ENCODE assay signal across 7 mouse cellular contexts in genomic region chr15:36873058-36873883, GRCm38 (mm10).
DNase-seq lines count a peak whose midpoint lies in the region; ATAC-seq and TF ChIP-seq lines count a peak whose summit lies in the region.

No protein-coding gene starts in this region.

- 20% methylated on average over 10 of the region's 10 CpGs for WGBS in intestine, postnatal 0 days
- 54% methylated on average over 10 of the region's 10 CpGs for WGBS in liver, postnatal 0 days (ENCODE audit: insufficient replicate concordance)

- no peak overlapping the region for H3K4me3 ChIP-seq in intestine, postnatal 0 days (ENCODE audit: low read depth, low read length)
- H3K4me3 ChIP-seq in liver, postnatal 0 days (ENCODE audit: low read depth, low read length), result no peak overlapping the region

- no peaks in the 10 kb centered on the region for H3K9me3 ChIP-seq in intestine, postnatal 0 days (ENCODE audit: control insufficient read depth)
- H3K9me3 ChIP-seq in liver, postnatal 0 days (ENCODE audit: low read length), result no peaks in the 10 kb centered on the region

- no peaks in the 10 kb centered on the region for H3K36me3 ChIP-seq in intestine, postnatal 0 days (ENCODE audit: control insufficient read depth, insufficient read depth)
- H3K36me3 ChIP-seq in liver, postnatal 0 days (replicated peaks; ENCODE audit: insufficient read depth, low read length), result no peaks in the 10 kb centered on the region

- no peak for TF ChIP-seq EP300 in liver, postnatal 0 days (IDR thresholded peaks at IDR 0.05; ENCODE audit: low read depth)

- ATAC-seq in intestine, postnatal 0 days, result no peak
- ATAC-seq in liver, postnatal 0 days, result peak; percentile 33; the same call in 1 of the 2 replicates

- H3K27me3 ChIP-seq in intestine, postnatal 0 days (replicated peaks; ENCODE audit: control insufficient read depth, insufficient read depth, low read length), result no peaks in the 10 kb centered on the region
- H3K27me3 ChIP-seq in liver, postnatal 0 days (ENCODE audit: insufficient read depth, low read length), result no peaks in the 10 kb centered on the region

- DNase-seq in adrenal gland, postnatal 14 days, result peak; percentile 86
- peak; percentile 70 for DNase-seq in embryo, embryonic 10.5 days (ENCODE audit: low spot score)
- DNase-seq in heart, adult 18-20 months, result peak; percentile 76 to 80
- peak; percentile 29 for DNase-seq in liver, postnatal 0 days
- DNase-seq in ovary, postnatal 14 days (ENCODE audit: low spot score), result peak; percentile 19
- no peak for DNase-seq in left cerebral cortex, adult 18-20 months (ENCODE audit: low spot score in 2 of 2)

- TF ChIP-seq CTCF in intestine, postnatal 0 days (IDR thresholded peaks at IDR 0.05; ENCODE audit: low read depth), result no peak
- TF ChIP-seq CTCF in liver, postnatal 0 days (IDR thresholded peaks at IDR 0.05; ENCODE audit: low read depth), result no peak

- H3K4me1 ChIP-seq in intestine, postnatal 0 days (replicated peaks; ENCODE audit: control insufficient read depth, insufficient read depth, low read length), result peaks cover 14% of the 10 kb centered on the region; the same call in 1 of the 2 replicates
- H3K4me1 ChIP-seq in liver, postnatal 0 days (ENCODE audit: insufficient read depth), result peaks cover 8% of the 10 kb centered on the region

- no peak overlapping the region for H3K9ac ChIP-seq in intestine, postnatal 0 days (ENCODE audit: low read depth, low read length)
- H3K9ac ChIP-seq in liver, postnatal 0 days (replicated peaks), result no peak overlapping the region

- H3K4me2 ChIP-seq in intestine, postnatal 0 days (replicated peaks; ENCODE audit: low read depth), result peak overlapping the region; percentile 10; the same call in 1 of the 2 replicates
- H3K4me2 ChIP-seq in liver, postnatal 0 days (ENCODE audit: low read depth, low read length), result no peak overlapping the region

- no peak overlapping the region; the same call in 1 of the 2 replicates for H3K27ac ChIP-seq in intestine, postnatal 0 days (ENCODE audit: low read depth, low read length)
- 0 out of 2 replicates have a peak overlapping the region, but pooled peaks have one; percentile 1 for H3K27ac ChIP-seq in liver, postnatal 0 days (ENCODE audit: low read depth)

Comparison
In these comparisons a context has a peak if more than half of its experiments do, and no peak if none do; other contexts are left out.
1. DNase-seq: peak in adrenal gland, postnatal 14 days (single experiment), embryo, embryonic 10.5 days (single experiment), heart, adult 18-20 months (2 of 2), liver, postnatal 0 days (single experiment) and ovary, postnatal 14 days (single experiment); none in left cerebral cortex, adult 18-20 months (0 of 2).